Mouse (Mus musculus): ENCODE results near the gene Mef2c. TPM values are rescaled to one million over a fixed set of nuclear protein-coding genes. Genes with fewer than 3 reads are reported as not detected.

The Mef2c gene
- total and polyA plus RNA-seq, 3 experiments = not detected

DNA sequence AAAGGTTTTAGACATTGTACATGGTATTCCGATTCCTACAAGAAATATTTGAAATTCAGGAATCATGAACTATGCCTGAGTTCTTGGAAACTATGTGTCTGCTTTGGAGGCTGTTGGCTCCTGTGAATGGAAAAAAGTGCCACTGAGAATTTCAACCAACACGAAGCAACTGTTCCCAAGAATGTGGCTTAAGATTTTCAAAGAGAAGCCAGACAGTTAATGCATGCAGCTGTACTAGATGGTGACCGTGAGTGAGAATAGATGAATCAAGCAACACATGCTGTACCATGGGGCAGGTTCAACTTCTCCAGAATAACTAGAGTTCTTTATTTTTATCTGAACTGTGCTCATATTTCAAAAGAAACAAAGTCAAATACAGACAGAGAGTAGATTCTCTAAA is 23.4 kb upstream of the Mef2c start:
- no peaks in the 10 kb centered on the region for H3K27me3 ChIP-seq (ENCODE audit: control insufficient read depth in 1 of 2, insufficient read depth in 2 of 2, low read length in 2 of 2)
- H3K9ac ChIP-seq (ENCODE audit: control insufficient read depth, low read depth, low read length, poor library complexity, severe bottlenecking) = no peak overlapping the region
- H3K4me1 ChIP-seq (ENCODE audit: control insufficient read depth in 1 of 2, insufficient read depth in 2 of 2, low read length in 2 of 2) = no peaks in the 10 kb centered on the region
- H3K36me3 ChIP-seq (ENCODE audit: control insufficient read depth in 1 of 2, insufficient read depth in 2 of 2, low read length in 2 of 2) = no peaks in the 10 kb centered on the region
- H3K9me3 ChIP-seq (replicated peaks; ENCODE audit: insufficient read depth, low read length) = no peaks in the 10 kb centered on the region
- no peaks in the 10 kb centered on the region for H3K79me2 ChIP-seq (ENCODE audit: control insufficient read depth, insufficient read depth, low read length, poor library complexity)
- H3K4me3 ChIP-seq (ENCODE audit: control insufficient read depth in 1 of 2, insufficient read depth in 1 of 2, low read depth in 2 of 2, low read length in 2 of 2) = no peak overlapping the region
- TF ChIP-seq GABPA (IDR thresholded peaks at IDR 0.05; ENCODE audit: low read depth, low read length) (no peak), JUND (IDR thresholded peaks at IDR 0.05; ENCODE audit: low read depth, low read length) (no peak), CTCF (IDR thresholded peaks at IDR 0.05 in 2 of 3, conservative IDR thresholded peaks at IDR 0.05 in 1 of 3; ENCODE audit: control insufficient read depth in 1 of 3, insufficient read depth in 1 of 3, low read depth in 2 of 3, low read length in 3 of 3, poor library complexity in 1 of 3, severe bottlenecking in 1 of 3) (no peak), TAL1 (IDR thresholded peaks at IDR 0.05; ENCODE audit: low read length) (no peak), MYC (IDR thresholded peaks at IDR 0.05; ENCODE audit: low read depth, low read length) (no peak), MAFK (IDR thresholded peaks at IDR 0.05; ENCODE audit: borderline replicate concordance, low read depth, low read length) (no peak), UBTF (IDR thresholded peaks at IDR 0.05; ENCODE audit: borderline replicate concordance, insufficient read depth, low read depth, low read length) (no peak), ZKSCAN1 (IDR thresholded peaks at IDR 0.05; ENCODE audit: low read depth, low read length) (no peak), CHD1 (IDR thresholded peaks at IDR 0.05; ENCODE audit: low read depth, low read length) (no peak), ZNF384 (IDR thresholded peaks at IDR 0.05; ENCODE audit: low read depth, low read length) (no peak), NRF1 (IDR thresholded peaks at IDR 0.05; ENCODE audit: insufficient read depth, low read depth, low read length, poor library complexity, severe bottlenecking) (no peak), ZMIZ1 (IDR thresholded peaks at IDR 0.05; ENCODE audit: low read depth, low read length) (no peak), POLR2A (IDR thresholded peaks at IDR 0.05; ENCODE audit: control insufficient read depth in 1 of 2, insufficient read depth in 1 of 2, low read depth in 1 of 2, low read length in 2 of 2, poor library complexity in 1 of 2) (no peak)
- no peak overlapping the region for H3K27ac ChIP-seq (ENCODE audit: control insufficient read depth, low read depth, low read length)
- no peak for DNase-seq (ENCODE audit: low read depth, low spot score)

GRCm38 (mm10) chr13:83481310-83481709 is 22.5 kb upstream of the Mef2c start:
- no peaks in the 10 kb centered on the region for H3K27me3 ChIP-seq (ENCODE audit: control insufficient read depth in 1 of 2, insufficient read depth in 2 of 2, low read length in 2 of 2)
- no peaks in the 10 kb centered on the region for H3K4me1 ChIP-seq (ENCODE audit: control insufficient read depth in 1 of 2, insufficient read depth in 2 of 2, low read length in 2 of 2)
- DNase-seq (ENCODE audit: low read depth, low spot score) = no peak
- no peak overlapping the region for H3K4me3 ChIP-seq (ENCODE audit: control insufficient read depth in 1 of 2, insufficient read depth in 1 of 2, low read depth in 2 of 2, low read length in 2 of 2)
- no peak overlapping the region for H3K27ac ChIP-seq (ENCODE audit: control insufficient read depth, low read depth, low read length)
- no peak overlapping the region for H3K9ac ChIP-seq (ENCODE audit: control insufficient read depth, low read depth, low read length, poor library complexity, severe bottlenecking)
- H3K36me3 ChIP-seq (ENCODE audit: control insufficient read depth in 1 of 2, insufficient read depth in 2 of 2, low read length in 2 of 2) = no peaks in the 10 kb centered on the region
- H3K79me2 ChIP-seq (ENCODE audit: control insufficient read depth, insufficient read depth, low read length, poor library complexity) = no peaks in the 10 kb centered on the region
- TF ChIP-seq E2F4 (IDR thresholded peaks at IDR 0.05; ENCODE audit: borderline replicate concordance, low read depth, low read length) (no peak), ZNF384 (IDR thresholded peaks at IDR 0.05; ENCODE audit: low read depth, low read length) (no peak), NELFE (IDR thresholded peaks at IDR 0.05; ENCODE audit: low read depth, low read length) (no peak), ELF1 (IDR thresholded peaks at IDR 0.05; ENCODE audit: low read depth, low read length) (no peak), SIN3A (IDR thresholded peaks at IDR 0.05; ENCODE audit: low read length) (no peak), ZC3H11A (IDR thresholded peaks at IDR 0.05; ENCODE audit: low read depth, low read length) (no peak), MAFK (IDR thresholded peaks at IDR 0.05; ENCODE audit: borderline replicate concordance, low read depth, low read length) (no peak)
- no peaks in the 10 kb centered on the region for H3K9me3 ChIP-seq (replicated peaks; ENCODE audit: insufficient read depth, low read length)
